Mouse (Mus musculus): ENCODE measurements around the gene Lamtor5.

DNA sequence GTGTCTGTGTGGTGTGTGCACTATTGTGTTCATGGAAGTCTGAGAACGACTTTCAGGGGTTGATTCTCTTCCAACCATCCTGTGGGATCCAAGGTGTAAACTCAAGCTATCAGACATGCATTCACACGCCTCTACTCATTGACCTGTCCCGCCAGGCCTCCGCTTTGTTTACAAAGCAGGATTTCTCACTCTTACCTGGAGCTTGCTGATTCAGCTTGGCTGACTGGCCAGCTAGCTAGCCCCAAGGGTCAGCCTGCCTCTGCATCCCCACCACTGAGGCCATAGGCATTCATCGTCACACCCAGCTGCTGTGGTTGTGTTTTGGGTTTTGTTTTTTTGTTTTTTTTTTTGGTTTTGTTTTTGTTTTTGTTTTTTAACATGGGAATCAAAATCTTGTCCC is 49.4 kb upstream of the Lamtor5 start:
- TF ChIP-seq POLR2A (IDR thresholded peaks at IDR 0.05; ENCODE audit: insufficient read depth, low read length) (no peak), CTCF (IDR thresholded peaks at IDR 0.05; ENCODE audit: low read depth, low read length) (no peak), EP300 (IDR thresholded peaks at IDR 0.05; ENCODE audit: insufficient read depth, low read depth, low read length) (no peak)

Data from ES-Bruce4 (cell line).